Mouse (Mus musculus): ENCODE measurements at regions not wholly inside any gene's neighbourhood (a gene's known extent, or its start where the extent isn't known, plus 50 kb on each side); places are given as distances from the start of the nearest gene placed in this dataset.

DNA sequence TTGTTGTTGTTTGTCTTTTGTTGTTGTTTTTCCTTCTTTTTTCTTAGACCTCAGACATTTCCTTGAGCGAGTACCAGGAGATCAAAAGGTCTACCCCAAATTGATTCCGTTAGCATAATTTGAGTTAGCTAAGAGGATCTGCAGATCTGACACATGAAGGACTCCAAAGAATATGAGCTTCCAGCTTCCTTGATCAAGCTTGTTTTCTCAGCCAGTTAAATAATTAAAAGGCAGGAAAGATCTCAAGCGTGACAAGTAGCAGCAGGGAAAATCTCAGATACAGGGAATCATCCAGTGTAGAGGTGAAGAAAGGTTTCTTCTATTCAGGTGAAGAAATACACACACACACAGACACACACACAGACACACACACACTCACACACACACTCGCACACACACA, 636.7 kb downstream of the Zfp706 start:
- TF ChIP-seq CTCF (IDR thresholded peaks at IDR 0.05; ENCODE audit: low read depth) (no peak), EP300 (optimal IDR thresholded peaks at IDR 0.05) (no peak)
